Mouse (Mus musculus) skeletal muscle tissue, postnatal 0 days (tissue): ENCODE results near the gene Gm10553. TPM values are rescaled to one million over a fixed set of nuclear protein-coding genes. Genes with fewer than 3 reads are reported as not detected.

Source experiments
- polyA plus RNA-seq: library from polyadenylated mRNA; unstranded; fragments of >200 nt; fragmentation: Nextera tagmentation; extraction: Ambion mirVana; gene quantifications from 2 replicates; pipeline ENCODE4 v1.2.1, GENCODE M21; 2015

The Gm10553 gene
- not detected in 2 replicates for polyA plus RNA-seq

DNA sequence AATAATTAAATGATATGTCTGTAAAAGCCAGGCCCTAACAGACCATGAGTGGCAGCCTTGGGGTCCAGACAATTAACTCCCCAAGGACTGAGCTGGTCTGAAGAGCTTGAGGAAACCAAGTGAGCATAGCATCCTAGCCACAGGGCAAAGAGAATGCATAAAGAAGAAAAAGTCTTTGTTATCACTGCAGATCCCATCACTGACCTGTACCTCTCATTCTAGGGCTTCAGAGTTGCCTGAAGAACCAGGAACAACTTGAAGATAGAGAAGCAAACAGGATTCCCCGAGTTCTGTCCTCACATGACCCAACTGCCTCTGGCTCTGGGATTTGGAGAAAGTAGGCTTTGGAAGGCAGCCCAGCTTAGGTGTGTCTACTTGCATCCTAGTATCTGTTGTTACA is at the start of gene Gm10553:
Gene Gm10553 (plus strand): TSS at position 301 of the 400 bp plus-strand sequence.

DNA sequence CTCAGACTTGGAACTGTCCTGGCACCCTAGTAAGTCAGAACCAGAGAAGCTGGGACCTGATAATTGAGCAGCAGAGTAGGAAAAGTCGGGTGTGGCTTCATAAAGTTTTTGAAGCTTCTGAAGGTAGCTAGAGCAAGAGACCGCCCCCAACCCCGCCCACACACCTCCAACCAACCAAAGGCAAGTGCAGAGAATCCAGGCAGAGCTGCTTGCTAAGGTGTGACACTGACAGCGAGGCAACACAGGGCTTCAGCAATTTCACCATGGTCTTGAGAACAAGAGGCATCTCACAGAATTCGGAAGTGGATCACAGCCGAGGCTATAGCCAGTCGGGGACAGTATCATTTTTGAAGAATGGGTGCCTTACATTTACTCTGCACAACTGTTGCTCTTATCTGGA is 9.8 kb downstream of the Gm10553 start, which contains the start of gene A530032D15Rik:
Gene A530032D15Rik (minus strand): TSS at position 101 of the 400 bp plus-strand sequence.

Other genes starting within 250 kb of the Gm10553 start
- gene Slc16a14, start 165.0 kb upstream of the Gm10553 start, polyA plus RNA-seq: 0.50 TPM in 1 of 2 replicates, not detected in the other
- not detected in 2 replicates for gene A530032D15Rik, start 9.7 kb downstream of the Gm10553 start, polyA plus RNA-seq
- 0.27 TPM in 1 of 2 replicates, not detected in the other for gene C130026I21Rik, start 170.4 kb downstream of the Gm10553 start, polyA plus RNA-seq